Mouse (Mus musculus): ENCODE data around the gene Scarf1. TPM values are rescaled to one million over a fixed set of nuclear protein-coding genes. Genes with fewer than 3 reads are reported as not detected.

Scarf1 gene
- total and polyA plus RNA-seq, 2 experiments from 2014 or later, result 3.0 to 3.6 TPM

DNA sequence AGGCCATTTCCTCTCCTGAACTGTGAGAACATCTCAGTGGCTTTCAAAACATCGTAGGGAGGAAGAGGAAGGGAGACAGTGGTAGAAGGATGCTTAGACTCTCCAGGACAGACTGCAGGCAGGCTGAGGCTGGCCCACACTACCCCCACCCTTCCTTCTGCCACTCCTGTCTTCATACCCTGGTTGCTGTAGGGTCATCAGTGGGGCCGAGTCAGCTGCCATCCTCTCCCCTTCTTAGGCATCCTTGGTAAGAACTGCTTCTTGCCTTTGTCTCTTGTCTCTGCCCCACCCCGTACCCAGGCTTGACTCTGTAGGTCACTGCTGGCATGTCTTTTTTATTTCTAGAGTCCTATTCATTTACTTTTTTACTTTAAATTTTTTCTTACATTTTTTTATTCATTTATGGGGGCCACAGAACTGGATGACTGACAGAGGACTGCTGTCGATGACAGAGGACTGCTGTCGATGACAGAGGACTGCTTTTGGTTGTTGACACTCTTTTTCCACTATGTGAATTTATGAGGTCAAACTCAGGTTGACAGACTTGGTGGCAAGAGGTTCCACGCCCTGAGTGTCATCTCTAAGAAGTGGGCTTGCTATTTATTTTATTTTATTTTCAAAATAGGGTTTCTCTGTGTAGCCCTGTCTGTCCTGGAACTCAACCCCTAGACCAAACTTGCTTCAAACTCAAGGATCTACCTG lies 20.1 kb downstream of the Scarf1 start:
- WGBS, result 75% methylated on average over 6 of the region's 6 CpGs
- H3K9ac ChIP-seq (replicated peaks; ENCODE audit: low read length, poor library complexity, severe bottlenecking), result peak overlapping the region; percentile 46; the same call in 1 of the 2 replicates
- peaks cover 16% of the 10 kb centered on the region for H3K4me1 ChIP-seq (ENCODE audit: insufficient read depth, low read length)
- H3K4me2 ChIP-seq (ENCODE audit: low read depth, low read length, poor library complexity, severe bottlenecking), result peak overlapping the region; percentile 96
- H3K27me3 ChIP-seq (ENCODE audit: insufficient read depth, low read length), result no peaks in the 10 kb centered on the region
- no peak for TF ChIP-seq CTCF (IDR thresholded peaks at IDR 0.05)
- peak overlapping the region; percentile 99 for H3K27ac ChIP-seq (ENCODE audit: low read depth, low read length)
- H3K9me3 ChIP-seq (ENCODE audit: low read length), result no peaks in the 10 kb centered on the region
- peak overlapping the region; percentile 59 for H3K4me3 ChIP-seq (ENCODE audit: low read depth, low read length)
- H3K36me3 ChIP-seq (ENCODE audit: insufficient read depth, low read length), result no peaks in the 10 kb centered on the region
- DNase-seq (ENCODE audit: low spot score) (no peak), ATAC-seq (ENCODE audit: low FRiP score) (no peak)

DNA sequence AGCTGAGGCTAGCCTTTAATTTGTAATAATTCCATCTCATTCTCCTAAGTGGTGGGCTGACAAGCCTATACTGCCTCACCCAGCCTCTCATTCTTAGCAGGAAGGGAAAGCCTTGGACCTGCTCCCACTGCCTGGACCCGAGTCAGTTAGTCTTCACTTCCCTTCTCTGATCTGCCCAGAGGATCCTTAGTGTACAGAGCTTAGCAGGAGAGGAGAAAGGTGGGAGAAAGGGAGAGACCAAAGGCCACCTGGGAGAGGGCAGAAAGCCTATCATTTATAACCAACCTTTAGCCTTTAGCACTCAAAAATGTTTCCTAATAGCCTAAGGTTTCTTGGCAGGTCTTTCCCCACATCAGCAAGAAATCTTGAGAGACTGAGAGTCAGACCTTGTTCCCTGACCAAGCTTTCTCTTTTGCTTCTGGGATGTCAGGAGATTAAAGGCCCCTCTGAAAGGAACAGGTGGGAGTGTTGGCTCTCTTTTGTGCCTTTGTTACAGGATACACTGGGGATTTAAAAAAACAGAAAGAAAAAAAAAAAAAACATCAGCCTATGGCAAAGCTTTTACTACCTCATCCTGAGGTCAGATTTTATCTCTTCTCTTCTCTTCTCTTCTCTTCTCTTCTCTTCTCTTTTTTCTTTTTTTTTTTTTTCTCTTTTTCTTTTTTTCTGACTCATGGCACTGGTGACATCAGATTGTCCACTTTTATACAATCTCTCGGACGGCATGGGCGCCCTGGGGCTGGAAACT lies 21.1 kb downstream of the Scarf1 start:
- WGBS, result 41% methylated on average over 4 of the region's 4 CpGs
- no peak overlapping the region for H3K27ac ChIP-seq (ENCODE audit: low read depth, low read length)
- no peak overlapping the region for H3K9ac ChIP-seq (replicated peaks; ENCODE audit: low read length, poor library complexity, severe bottlenecking)
- no peak for ATAC-seq (ENCODE audit: low FRiP score)
- no peaks in the 10 kb centered on the region for H3K9me3 ChIP-seq (ENCODE audit: low read length)
- no peaks in the 10 kb centered on the region for H3K27me3 ChIP-seq (ENCODE audit: insufficient read depth, low read length)
- peaks cover 16% of the 10 kb centered on the region for H3K4me1 ChIP-seq (ENCODE audit: insufficient read depth, low read length)
- no peak for TF ChIP-seq CTCF (IDR thresholded peaks at IDR 0.05)
- H3K4me2 ChIP-seq (ENCODE audit: low read depth, low read length, poor library complexity, severe bottlenecking), result peak overlapping the region; percentile 96
- DNase-seq (ENCODE audit: low spot score), result no peak
- peak overlapping the region; percentile 16; the same call in 1 of the 2 replicates for H3K4me3 ChIP-seq (ENCODE audit: low read depth, low read length)
- no peaks in the 10 kb centered on the region for H3K36me3 ChIP-seq (ENCODE audit: insufficient read depth, low read length)

GRCm38 (mm10) chr11:75535106-75535795 lies 21.9 kb downstream of the Scarf1 start:
- Histone ChIP-seq H3K9me3 (ENCODE audit: low read length) (no peaks in the 10 kb centered on the region), H3K4me3 (ENCODE audit: low read depth, low read length) (peak overlapping the region; percentile 16), H3K4me1 (ENCODE audit: insufficient read depth, low read length) (peaks cover 16% of the 10 kb centered on the region), H3K27ac (ENCODE audit: low read depth, low read length) (no peak overlapping the region), H3K4me2 (ENCODE audit: low read depth, low read length, poor library complexity, severe bottlenecking) (peak overlapping the region; percentile 96), H3K36me3 (ENCODE audit: insufficient read depth, low read length) (no peaks in the 10 kb centered on the region), H3K9ac (replicated peaks; ENCODE audit: low read length, poor library complexity, severe bottlenecking) (no peak overlapping the region), H3K27me3 (ENCODE audit: insufficient read depth, low read length) (no peaks in the 10 kb centered on the region)
- no peak for ATAC-seq (ENCODE audit: low FRiP score)
- 67% methylated on average over 13 of the region's 13 CpGs for WGBS
- DNase-seq (ENCODE audit: low spot score), result no peak
- no peak for TF ChIP-seq CTCF (IDR thresholded peaks at IDR 0.05)

GRCm38 (mm10) chr11:75536255-75537024 lies 23.1 kb downstream of the Scarf1 start:
- Histone ChIP-seq H3K9me3 (ENCODE audit: low read length) (no peaks in the 10 kb centered on the region), H3K36me3 (ENCODE audit: insufficient read depth, low read length) (no peaks in the 10 kb centered on the region), H3K27me3 (ENCODE audit: insufficient read depth, low read length) (no peaks in the 10 kb centered on the region), H3K4me1 (ENCODE audit: insufficient read depth, low read length) (peaks cover 19% of the 10 kb centered on the region), H3K4me2 (ENCODE audit: low read depth, low read length, poor library complexity, severe bottlenecking) (no peak overlapping the region), H3K9ac (replicated peaks; ENCODE audit: low read length, poor library complexity, severe bottlenecking) (peak overlapping the region; percentile 19; the same call in 1 of the 2 replicates), H3K4me3 (ENCODE audit: low read depth, low read length) (no peak overlapping the region), H3K27ac (ENCODE audit: low read depth, low read length) (no peak overlapping the region)
- WGBS, result 89% methylated on average over 11 of the region's 12 CpGs
- DNase-seq (ENCODE audit: low spot score), result no peak
- no peak for ATAC-seq (ENCODE audit: low FRiP score)
- TF ChIP-seq CTCF (IDR thresholded peaks at IDR 0.05), result no peak

- no peak for TF ChIP-seq CTCF (IDR thresholded peaks at IDR 0.05)
- Histone ChIP-seq H3K9me3 (ENCODE audit: low read length) (no peaks in the 10 kb centered on the region), H3K36me3 (ENCODE audit: insufficient read depth, low read length) (no peaks in the 10 kb centered on the region), H3K4me2 (ENCODE audit: low read depth, low read length, poor library complexity, severe bottlenecking) (no peak overlapping the region), H3K9ac (replicated peaks; ENCODE audit: low read length, poor library complexity, severe bottlenecking) (no peak overlapping the region), H3K27ac (ENCODE audit: low read depth, low read length) (no peak overlapping the region), H3K4me3 (ENCODE audit: low read depth, low read length) (no peak overlapping the region), H3K4me1 (ENCODE audit: insufficient read depth, low read length) (peaks cover 19% of the 10 kb centered on the region), H3K27me3 (ENCODE audit: insufficient read depth, low read length) (no peaks in the 10 kb centered on the region)
- ATAC-seq (ENCODE audit: low FRiP score) (no peak), DNase-seq (ENCODE audit: low spot score) (no peak)
- WGBS, result 88% methylated on average over 8 of the region's 8 CpGs
Observed at GRCm38 (mm10) chr11:75537025-75537414, 23.7 kb downstream of the Scarf1 start.

Measured in midbrain, postnatal 0 days (tissue).